Mouse (Mus musculus) retina, postnatal 7 days (tissue): Measurements from ENCODE around the gene Chd6.

Experiments used
- DNase-seq: peaks from one replicate; pipeline ENCODE4 v3.0.0-alpha.2; 2012; ENCODE audit warnings: low read depth, low spot score

Gene Chd6

GRCm38 (mm10) chr2:161108933-161109371 lies at the start of gene Chd6:
Chd6 (minus strand) TSS chr2:161109075.
- peak; percentile 98 for DNase-seq

DNA sequence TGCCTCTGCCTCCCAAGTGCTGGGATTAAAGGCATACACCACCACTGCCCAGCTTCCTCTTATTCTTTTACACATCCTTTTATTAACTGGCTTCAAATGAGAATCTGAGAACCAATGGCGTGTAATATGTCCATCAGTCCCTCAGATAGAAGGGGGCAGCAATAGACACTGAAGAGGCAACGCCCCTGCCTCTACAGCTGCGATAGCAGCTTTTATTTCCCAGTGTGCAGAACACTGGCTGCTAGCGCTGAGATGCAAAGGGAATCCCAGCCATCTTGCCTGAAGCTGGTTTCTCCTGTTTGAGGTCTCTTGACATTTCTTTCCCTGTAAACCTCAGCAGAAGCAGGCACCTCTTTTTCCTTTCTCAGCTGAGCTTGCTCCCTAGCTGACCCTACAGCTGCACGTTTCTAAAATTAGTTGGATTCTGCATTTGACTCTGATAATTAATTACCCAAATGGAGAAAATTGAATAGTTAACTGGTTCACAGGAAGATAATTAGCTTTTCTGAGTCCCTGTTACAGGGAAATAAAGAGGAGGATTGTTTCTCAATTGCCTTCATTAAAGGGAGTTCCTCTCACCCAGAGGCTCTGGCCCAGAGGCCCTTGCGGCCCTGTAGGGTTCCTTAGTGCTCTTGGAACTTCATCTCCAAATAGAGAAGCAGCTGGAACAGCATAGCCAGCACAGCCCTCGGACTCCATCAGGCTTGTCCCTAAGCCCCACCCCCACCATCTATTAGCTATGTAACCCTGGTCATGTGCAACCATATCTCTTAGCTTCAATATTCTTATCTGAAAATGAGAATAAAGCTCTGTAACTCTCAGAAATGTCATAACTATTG lies 41.3 kb upstream of the Chd6 start:
- DNase-seq, result no peak

GRCm38 (mm10) chr2:161148428-161149020 lies 39.6 kb upstream of the Chd6 start:
- DNase-seq, result no peak

- no peak for DNase-seq
Measured at GRCm38 (mm10) chr2:161147656-161148427, 39.0 kb upstream of the Chd6 start.

DNA sequence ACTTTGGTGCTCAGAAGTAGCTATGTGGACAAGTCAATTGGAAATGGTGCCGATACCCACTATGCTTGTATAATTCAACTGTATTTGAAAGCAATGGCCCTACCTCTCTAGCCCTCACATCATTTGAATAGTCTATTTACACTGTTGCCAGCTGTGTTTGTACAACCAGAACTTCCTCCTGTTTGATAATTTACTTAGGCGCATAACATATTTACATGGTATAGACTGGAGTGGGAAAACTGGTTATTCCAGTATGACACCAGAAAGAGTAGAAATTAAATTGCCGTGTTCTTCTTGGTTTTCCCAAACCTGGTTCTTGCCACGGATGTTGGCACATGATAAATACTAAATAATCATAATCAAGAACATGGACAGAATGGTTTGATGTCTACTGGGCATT lies 35.9 kb upstream of the Chd6 start:
- DNase-seq, result no peak

GRCm38 (mm10) chr2:161138672-161139536 lies 30.0 kb upstream of the Chd6 start:
- DNase-seq, result no peak

DNA sequence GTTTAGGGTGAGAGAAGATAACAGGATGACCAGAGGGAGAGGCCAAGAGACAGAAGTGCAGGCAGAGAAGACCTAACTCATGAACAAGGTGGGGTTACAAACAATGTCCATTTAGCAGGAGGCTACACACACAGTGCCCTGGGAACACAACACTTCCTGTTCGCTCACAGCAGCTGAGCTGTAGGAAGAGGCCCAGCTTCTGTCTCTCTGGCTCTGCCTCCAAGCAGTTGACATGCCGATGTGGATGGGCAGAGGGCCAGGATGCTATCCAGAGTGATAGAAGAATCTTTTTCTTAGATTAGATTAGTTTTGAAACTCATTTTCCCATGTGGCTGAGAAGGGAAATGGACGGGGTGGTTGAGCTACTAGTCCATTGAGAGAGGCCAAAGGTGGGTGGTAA lies 28.1 kb upstream of the Chd6 start:
- no peak for DNase-seq

GRCm38 (mm10) chr2:161128367-161129111 lies 19.7 kb upstream of the Chd6 start:
- no peak for DNase-seq

DNA sequence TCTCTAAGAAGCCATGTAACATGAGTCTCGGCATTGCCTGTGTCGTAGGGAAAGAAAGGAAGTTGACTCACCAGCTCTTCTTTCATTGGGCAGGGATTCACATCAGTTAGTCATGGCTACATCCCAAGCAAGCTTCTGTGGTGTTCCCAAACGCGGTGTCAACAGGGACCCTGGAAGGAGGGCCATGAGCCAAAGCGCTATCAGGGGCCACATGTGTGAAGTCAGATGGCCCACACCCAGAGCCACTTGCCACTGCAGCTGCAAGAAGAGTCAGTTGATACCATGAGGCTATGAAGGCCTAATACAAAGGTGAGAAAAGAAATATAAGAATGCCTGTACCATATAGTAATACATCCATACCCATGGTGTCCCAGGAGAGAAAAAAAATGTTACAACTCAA lies 3.1 kb upstream of the Chd6 start:
- DNase-seq, result no peak

GRCm38 (mm10) chr2:161109398-161109821 lies 535 bp upstream of the Chd6 start:
- no peak for DNase-seq

DNA sequence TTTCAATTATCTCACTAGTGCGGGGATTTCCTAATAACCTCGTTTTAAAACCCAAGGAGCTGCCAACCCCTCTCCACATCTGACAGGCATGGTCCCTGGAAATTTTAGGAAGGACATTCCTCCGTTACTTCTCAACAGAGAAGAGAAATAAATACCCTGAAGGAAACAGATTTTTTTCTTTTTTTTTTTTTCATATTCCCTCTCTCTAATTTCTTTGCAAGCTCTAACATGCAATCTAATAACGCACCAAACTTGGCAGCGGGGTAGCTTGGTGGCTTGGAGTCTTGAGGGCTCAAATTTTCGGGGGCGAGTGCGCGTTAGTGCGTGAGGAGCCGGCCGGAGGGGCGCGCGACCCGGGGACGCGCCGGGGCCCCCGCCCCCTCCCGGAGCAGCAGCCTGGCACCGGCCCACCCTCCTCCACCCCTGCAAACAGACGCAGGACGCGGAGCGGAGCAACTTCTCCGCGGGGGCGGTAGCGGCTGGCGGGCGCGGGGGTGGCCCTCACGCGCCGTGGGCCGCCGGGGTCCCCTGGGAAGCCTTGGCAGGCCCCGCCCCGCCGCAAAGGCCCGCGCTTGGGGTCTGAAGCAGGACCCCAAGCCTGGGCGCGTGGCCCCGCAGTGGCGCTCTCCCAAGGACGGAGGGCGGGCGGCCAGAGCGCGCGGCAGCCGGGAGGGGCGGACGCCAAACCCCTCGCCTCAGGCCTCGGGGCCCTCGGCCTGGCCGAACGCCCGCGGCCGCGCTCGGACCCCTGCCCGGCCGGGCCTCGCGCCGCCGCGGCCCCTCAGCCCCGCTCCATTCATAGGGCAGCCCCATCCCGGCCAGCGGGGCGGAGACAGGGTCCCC lies 569 bp downstream of the Chd6 start:
- peak; percentile 6 for DNase-seq

DNA sequence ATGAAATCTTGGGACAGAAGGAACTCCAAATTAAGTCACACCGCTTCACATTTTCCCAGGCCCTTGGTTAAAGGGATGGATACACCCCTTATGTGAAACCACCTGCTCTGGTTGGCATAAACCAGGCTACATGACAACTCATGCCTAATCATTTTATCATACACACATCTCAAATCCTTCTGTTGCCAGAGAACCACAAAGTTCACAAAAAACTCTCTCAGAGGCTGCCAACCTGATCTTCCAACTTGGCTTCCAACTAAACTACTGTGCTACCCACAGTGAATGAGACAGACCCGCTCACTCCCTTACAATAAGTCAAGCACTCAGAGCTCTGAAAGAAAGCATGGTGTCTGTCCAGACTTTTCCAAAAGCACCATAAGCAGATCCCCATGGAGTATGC lies 1.6 kb downstream of the Chd6 start:
- DNase-seq, result no peak

DNA sequence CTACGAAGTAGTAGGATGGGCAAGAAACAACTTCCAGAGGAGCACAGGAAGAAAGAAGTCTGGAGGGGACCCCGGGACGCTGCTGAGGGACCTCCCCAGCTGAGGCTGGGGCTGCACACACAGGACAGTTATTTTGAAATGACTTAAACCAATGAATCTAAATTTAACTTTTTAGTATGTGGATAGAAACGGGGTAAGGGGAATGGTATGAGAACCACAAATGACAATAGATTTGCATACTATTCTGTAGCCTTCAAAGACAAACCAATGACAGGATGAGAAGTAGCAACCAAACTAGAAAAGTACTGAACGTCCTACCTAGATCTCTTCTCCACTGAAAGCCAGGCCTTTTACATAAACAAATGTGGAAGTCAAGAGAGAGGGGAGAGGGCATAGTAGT lies 5.1 kb downstream of the Chd6 start:
- DNase-seq, result no peak

GRCm38 (mm10) chr2:161102102-161102501 lies 6.8 kb downstream of the Chd6 start:
- no peak for DNase-seq

GRCm38 (mm10) chr2:161097746-161098145 lies 11.1 kb downstream of the Chd6 start:
- DNase-seq, result no peak

DNA sequence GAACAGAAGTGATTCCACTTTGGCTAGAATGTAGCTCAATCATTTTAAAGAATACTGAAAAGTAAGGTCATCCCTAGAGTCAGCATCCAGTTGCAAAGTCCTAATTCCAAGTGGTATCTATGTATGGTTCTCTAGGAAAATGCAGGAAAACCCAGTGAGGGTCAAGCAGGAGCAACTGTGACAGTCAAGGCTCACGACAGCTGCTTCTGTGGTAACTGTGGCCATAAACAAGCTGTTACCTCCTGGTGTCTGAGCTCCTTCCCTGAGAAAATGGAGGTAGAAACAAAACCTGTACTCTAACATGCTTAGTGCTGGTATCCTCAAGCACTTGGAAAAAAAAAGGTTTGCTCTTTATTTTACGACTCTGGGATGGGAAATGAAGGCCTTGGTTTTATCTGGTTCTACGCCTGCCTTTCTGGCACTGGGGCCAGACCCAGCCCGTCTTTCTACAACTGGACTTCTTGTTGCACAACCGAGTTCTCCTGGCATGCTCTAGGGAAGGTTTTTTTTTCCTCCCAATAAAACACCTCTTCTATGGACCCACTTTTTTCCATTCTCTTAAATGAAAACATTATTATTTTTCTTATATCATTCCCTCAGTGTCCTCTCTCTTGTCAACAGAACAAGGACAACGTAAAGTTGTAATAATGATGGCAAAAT lies 18.0 kb downstream of the Chd6 start:
- no peak for DNase-seq

GRCm38 (mm10) chr2:161090200-161090599 lies 18.7 kb downstream of the Chd6 start:
- DNase-seq, result peak; percentile 13

GRCm38 (mm10) chr2:161078590-161078989 lies 30.3 kb downstream of the Chd6 start:
- DNase-seq, result no peak

DNA sequence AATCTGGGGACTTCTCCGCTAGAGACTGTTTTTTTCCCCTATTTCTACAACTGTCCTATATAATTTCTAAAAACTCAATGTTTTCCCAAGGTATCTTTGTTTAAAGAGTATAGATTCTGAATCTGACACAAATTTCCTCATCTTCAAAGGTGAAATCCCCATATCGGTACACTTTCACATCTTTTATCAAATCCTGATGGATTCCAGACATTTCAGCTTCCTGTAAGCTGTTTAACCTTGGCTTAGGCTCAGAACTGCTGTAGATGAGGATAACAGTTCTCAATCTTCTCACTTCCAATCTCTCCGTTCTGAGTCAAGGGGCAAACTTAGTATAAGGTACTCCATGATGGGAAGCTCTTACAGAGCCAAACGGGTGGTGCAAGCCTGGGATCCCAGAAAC lies 32.6 kb downstream of the Chd6 start:
- no peak for DNase-seq
